Mouse (Mus musculus) B cell, adult 62 days (primary cell): ENCODE data around the gene Zfp386. TPM values are rescaled to one million over a fixed set of nuclear protein-coding genes. Genes with fewer than 3 reads are reported as not detected.

Experiments used
- total RNA-seq: library from RNA; stranded (reverse); gene quantifications from 4 replicates; pipeline ENCODE4 v1.2.4, GENCODE M21; 2023

Gene Zfp386
- 30.4 to 36.5 TPM (median 32.7 TPM) in 4 replicates for total RNA-seq

GRCm38 (mm10) chr12:116047440-116048377 is at the start of gene Zfp386:
Gene Zfp386, plus strand, starts transcription at chr12:116047724.

GRCm38 (mm10) chr12:116077074-116077854 is 29.7 kb downstream of the Zfp386 start, which contains the start of gene Vipr2:
Gene Vipr2, plus strand, starts transcription at chr12:116077726.

Other genes starting within 250 kb of the Zfp386 start
- gene Vipr2, start 30.0 kb downstream of the Zfp386 start, total RNA-seq: 0.15 TPM in 1 of 4 replicates, not detected in the others
- gene Wdr60, start 215.3 kb downstream of the Zfp386 start, total RNA-seq: 1.3 to 3.7 TPM (median 2.8 TPM) in 4 replicates
- gene Gm11027, start 227.7 kb downstream of the Zfp386 start, total RNA-seq: not detected in 4 replicates
- gene Esyt2, start 233.5 kb downstream of the Zfp386 start, total RNA-seq: 75.4 to 87.3 TPM (median 78.7 TPM) in 4 replicates